Mouse (Mus musculus) hindbrain, embryonic 13.5 days (tissue): ENCODE data around the gene Lin28b. TPM values are rescaled to one million over a fixed set of nuclear protein-coding genes. Genes with fewer than 3 reads are reported as not detected.

Experiments
- ATAC-seq: fragments of 200-750 bp; cut with Nextera tagmentation; 2 replicates; pipeline ENCODE4 v1.8.0; 2017; ENCODE audit warnings: moderate TSS enrichment; ENCODE audit not compliant: low FRiP score
- H3K27ac ChIP-seq: fragments of 300-500 bp; sonication (generic); 2 replicates; pipeline ENCODE4 v1.5.1; 2015; ENCODE audit warnings: inconsistent platforms, mild to moderate bottlenecking, moderate library complexity
- H3K27me3 ChIP-seq: fragments of 300-500 bp; sonication (generic); 2 replicates; pipeline ENCODE4 v1.6.1; 2015; ENCODE audit warnings: mild to moderate bottlenecking, inconsistent platforms
- H3K36me3 ChIP-seq: fragments of 300-500 bp; sonication (generic); 2 replicates; pipeline ENCODE4 v1.6.1; 2015; ENCODE audit warnings: mild to moderate bottlenecking, inconsistent platforms
- H3K4me1 ChIP-seq: fragments of 300-500 bp; sonication (generic); replicated peaks from 2 replicates; pipeline ENCODE4 v1.6.1; 2015; ENCODE audit warnings: inconsistent platforms
- H3K4me2 ChIP-seq: fragments of 300-500 bp; sonication (generic); 2 replicates; pipeline ENCODE4 v1.6.1; 2015; ENCODE audit warnings: inconsistent platforms, mild to moderate bottlenecking, moderate library complexity
- H3K4me3 ChIP-seq: fragments of 300-500 bp; sonication (generic); 2 replicates; pipeline ENCODE4 v1.5.1; 2015; ENCODE audit warnings: mild to moderate bottlenecking, inconsistent platforms
- H3K9ac ChIP-seq: fragments of 300-500 bp; sonication (generic); 2 replicates; pipeline ENCODE4 v1.6.1; 2015; ENCODE audit warnings: mild to moderate bottlenecking, inconsistent platforms
- H3K9me3 ChIP-seq: fragments of 300-500 bp; sonication (generic); 2 replicates; pipeline ENCODE4 v1.6.1; 2016; ENCODE audit warnings: inconsistent platforms
- WGBS: fragments of 180-500 bp; shearing (Covaris S2); methylation state at CpG from one replicate; pipeline ENCODE4 v1.1.7; 2015; 5-methylcytosine and 5-hydroxymethylcytosine counted together
- polyA plus RNA-seq: library from polyadenylated mRNA; unstranded; fragments of >200 nt; fragmentation: Nextera tagmentation; extraction: Ambion mirVana; gene quantifications from 2 replicates; pipeline ENCODE4 v1.2.1, GENCODE M21; 2015

Gene Lin28b
- 10.0 and 10.5 TPM in 2 replicates for polyA plus RNA-seq

DNA sequence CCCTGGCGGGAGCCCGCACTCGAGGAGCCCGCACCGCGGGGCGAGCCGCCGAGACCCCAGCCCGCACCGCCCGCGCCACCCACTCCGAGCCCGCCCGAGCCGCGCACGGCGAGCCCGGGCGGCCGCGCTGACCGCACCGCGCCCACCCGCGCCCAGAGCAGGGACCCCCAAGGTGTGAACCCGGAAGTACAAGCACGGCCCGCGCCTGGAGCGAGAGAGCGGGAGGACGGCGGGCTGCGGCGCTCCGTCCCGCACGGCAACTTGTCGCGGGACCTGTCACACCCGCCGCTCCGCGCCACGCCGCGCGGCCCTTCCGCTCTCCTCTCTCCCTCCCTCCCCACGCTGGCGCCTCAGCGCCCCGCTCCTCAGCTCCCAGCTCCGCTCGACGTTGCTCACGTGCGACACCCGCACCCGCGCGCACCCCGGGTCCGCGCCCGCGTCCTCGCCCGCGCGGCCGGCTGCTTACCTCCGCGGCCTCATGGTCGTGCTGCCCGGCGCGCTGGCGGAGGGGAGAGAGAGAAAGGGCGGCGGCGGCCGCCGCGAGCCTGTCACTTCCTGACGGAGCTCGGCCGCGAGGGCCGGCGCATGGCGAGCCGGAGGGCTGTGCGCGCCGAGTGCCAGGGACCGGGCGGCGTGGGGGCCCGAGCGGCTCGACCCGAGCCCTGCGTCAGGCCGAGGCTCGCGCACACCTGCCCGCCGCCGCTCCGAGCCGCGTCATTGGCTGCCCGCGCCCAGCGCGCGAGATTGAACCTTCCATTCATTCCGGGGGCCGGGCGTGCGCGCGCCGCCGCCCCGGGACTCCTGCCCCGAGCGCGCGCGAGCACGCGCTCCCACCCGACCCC, at the start of gene Lin28b:
Gene Lin28b, minus strand, starts transcription at position 635 of the 842 bp plus-strand sequence.
- no peaks in the 10 kb centered on the region for H3K4me1 ChIP-seq
- ATAC-seq: peak; percentile 95
- peak within 1 kb of the TSS; percentile 70 for H3K4me3 ChIP-seq
- H3K4me2 ChIP-seq: peak within 1 kb of the TSS; percentile 70
- H3K27ac ChIP-seq: peak within 1 kb of the TSS; percentile 97
- H3K27me3 ChIP-seq: no peaks in the 10 kb centered on the region
- WGBS: under 1% methylated on average over 108 of the region's 139 CpGs
- H3K9me3 ChIP-seq: no peaks in the 10 kb centered on the region
- H3K9ac ChIP-seq: peak within 1 kb of the TSS; percentile 82
- no peaks in the 10 kb centered on the region for H3K36me3 ChIP-seq

DNA sequence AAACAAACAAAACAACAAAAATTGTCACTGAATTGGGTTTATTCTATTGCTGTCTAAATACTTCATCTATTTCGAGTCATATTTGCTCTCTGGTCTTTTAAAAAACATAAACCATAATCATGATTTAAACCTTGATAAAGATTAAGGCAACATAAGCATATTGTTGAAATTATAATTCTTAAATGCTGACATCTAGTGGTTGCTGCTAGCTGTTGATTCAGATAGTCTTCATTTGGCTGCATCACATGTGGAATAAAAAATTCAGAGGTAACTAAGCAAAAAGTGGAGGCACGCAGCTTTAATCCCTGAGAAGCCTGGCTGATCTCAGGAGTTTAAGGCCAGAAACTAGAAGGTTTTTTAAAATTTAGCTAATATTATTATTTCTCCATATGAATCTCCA, 25.6 kb upstream of the Lin28b start:
- Histone ChIP-seq H3K9me3 (no peaks in the 10 kb centered on the region), H3K9ac (no peak overlapping the region), H3K4me3 (no peak overlapping the region), H3K4me1 (no peaks in the 10 kb centered on the region), H3K4me2 (no peak overlapping the region), H3K36me3 (no peaks in the 10 kb centered on the region), H3K27ac (no peak overlapping the region), H3K27me3 (no peaks in the 10 kb centered on the region)
- ATAC-seq: no peak
- 77% methylated on average over 2 of the region's 2 CpGs for WGBS

DNA sequence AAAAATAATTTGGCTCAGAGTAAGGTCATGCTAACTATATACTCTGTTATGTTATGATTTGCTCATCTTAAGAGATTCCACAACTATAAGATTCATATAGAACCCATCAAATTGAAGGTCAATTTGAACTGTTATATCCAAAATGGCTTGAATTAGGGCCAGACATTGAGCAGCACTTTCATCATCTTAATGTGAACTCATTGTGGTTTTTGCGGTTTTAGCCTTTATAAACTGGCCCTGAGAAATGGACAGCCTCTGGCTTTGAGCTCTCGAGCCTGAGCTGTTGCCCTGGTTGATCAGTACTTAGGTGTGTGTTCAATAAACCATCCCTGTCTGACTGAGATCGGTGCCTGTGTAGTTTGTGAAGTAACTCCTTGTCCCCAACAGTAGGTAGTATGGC, 24.5 kb upstream of the Lin28b start:
- Histone ChIP-seq H3K9ac (no peak overlapping the region), H3K4me1 (no peaks in the 10 kb centered on the region), H3K4me2 (no peak overlapping the region), H3K27me3 (no peaks in the 10 kb centered on the region), H3K36me3 (no peaks in the 10 kb centered on the region), H3K9me3 (no peaks in the 10 kb centered on the region), H3K27ac (no peak overlapping the region), H3K4me3 (no peak overlapping the region)
- 94% methylated on average over 3 of the region's 3 CpGs for WGBS
- ATAC-seq: no peak

- no peak overlapping the region for H3K4me3 ChIP-seq
- no peak for ATAC-seq
- H3K36me3 ChIP-seq: no peaks in the 10 kb centered on the region
- no peak overlapping the region for H3K4me2 ChIP-seq
- H3K4me1 ChIP-seq: no peaks in the 10 kb centered on the region
- H3K9me3 ChIP-seq: no peaks in the 10 kb centered on the region
- no peak overlapping the region for H3K9ac ChIP-seq
- WGBS: 91% methylated on average over 1 of the region's 1 CpGs
- no peaks in the 10 kb centered on the region for H3K27me3 ChIP-seq
- H3K27ac ChIP-seq: no peak overlapping the region
These were observed 14.1 kb upstream of the Lin28b start for GRCm38 (mm10) chr10:45500259-45500658.

GRCm38 (mm10) chr10:45486603-45486946, 380 bp upstream of the Lin28b start:
- Histone ChIP-seq H3K27ac (peak overlapping the region; percentile 97), H3K9ac (peak overlapping the region; percentile 82), H3K4me3 (peak overlapping the region; percentile 70), H3K4me2 (peak overlapping the region; percentile 70), H3K4me1 (no peaks in the 10 kb centered on the region), H3K27me3 (no peaks in the 10 kb centered on the region), H3K36me3 (no peaks in the 10 kb centered on the region), H3K9me3 (no peaks in the 10 kb centered on the region)
- ATAC-seq: no peak
- under 1% methylated on average over 40 of the region's 40 CpGs for WGBS

- H3K27ac ChIP-seq: peak overlapping the region; percentile 97
- H3K27me3 ChIP-seq: no peaks in the 10 kb centered on the region
- H3K4me2 ChIP-seq: peak overlapping the region; percentile 70
- no peaks in the 10 kb centered on the region for H3K36me3 ChIP-seq
- peak overlapping the region; percentile 70 for H3K4me3 ChIP-seq
- no peaks in the 10 kb centered on the region for H3K9me3 ChIP-seq
- no peak for ATAC-seq
- WGBS: under 1% methylated on average over 32 of the region's 32 CpGs
- no peaks in the 10 kb centered on the region for H3K4me1 ChIP-seq
- H3K9ac ChIP-seq: peak overlapping the region; percentile 82
These were observed 902 bp downstream of the Lin28b start for GRCm38 (mm10) chr10:45485226-45485760.

DNA sequence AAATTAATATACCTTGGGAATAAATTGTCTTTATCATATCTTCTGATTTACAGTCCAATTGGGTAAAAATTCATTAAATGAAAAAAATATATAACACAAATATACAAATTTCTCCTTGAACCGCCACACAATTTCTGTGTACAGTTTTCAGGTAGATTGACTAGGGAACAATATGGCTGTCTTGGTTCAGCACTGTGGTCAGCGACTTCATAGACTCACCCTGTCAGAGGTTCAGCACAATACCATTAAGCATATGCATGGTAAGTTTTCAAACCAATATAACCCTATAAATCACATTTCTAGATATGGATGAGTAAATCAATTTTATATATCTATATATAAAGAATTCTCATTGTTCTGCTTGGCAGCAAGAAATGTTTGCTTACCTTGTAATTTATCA, 3.0 kb downstream of the Lin28b start:
- Histone ChIP-seq H3K9ac (no peak overlapping the region), H3K4me1 (no peaks in the 10 kb centered on the region), H3K36me3 (no peaks in the 10 kb centered on the region), H3K27ac (no peak overlapping the region), H3K4me2 (no peak overlapping the region), H3K4me3 (no peak overlapping the region), H3K9me3 (no peaks in the 10 kb centered on the region), H3K27me3 (no peaks in the 10 kb centered on the region)
- WGBS: 62% methylated on average over 2 of the region's 2 CpGs
- no peak for ATAC-seq

DNA sequence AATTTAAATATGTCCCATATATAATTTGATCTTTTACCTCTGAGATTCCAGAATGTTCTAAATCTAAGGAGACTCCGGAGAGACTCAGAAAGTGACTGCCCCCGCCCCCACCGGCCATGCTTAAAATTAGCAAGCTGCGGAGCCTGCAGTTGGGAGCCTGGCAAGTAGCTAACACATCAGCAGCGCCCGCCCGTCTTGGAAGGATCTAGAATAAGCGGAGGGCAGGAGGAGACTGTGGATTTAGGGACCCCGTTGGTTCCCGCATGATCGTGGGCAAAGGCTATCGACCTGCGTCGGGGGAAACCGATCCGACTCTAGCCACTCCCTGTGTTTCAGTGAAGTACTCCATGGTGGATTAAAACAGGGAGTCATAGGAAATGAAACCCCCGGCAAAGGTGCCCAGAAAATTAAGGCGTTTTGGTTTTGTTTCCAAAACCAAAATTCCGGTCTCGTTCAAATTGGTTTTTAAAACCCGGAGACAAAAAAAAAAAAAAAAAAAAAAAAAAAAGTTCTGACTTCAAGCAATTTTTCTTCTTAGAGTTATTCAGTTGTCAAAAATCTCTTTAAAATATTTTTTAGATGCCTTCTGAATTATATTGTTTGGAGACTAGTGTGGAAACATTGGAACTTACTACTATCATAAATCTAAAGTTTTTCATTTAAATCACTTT, 12.4 kb downstream of the Lin28b start:
- no peaks in the 10 kb centered on the region for H3K36me3 ChIP-seq
- peak overlapping the region; percentile 46 for H3K4me2 ChIP-seq
- peak overlapping the region; percentile 51; the same call in 1 of the 2 replicates for H3K9ac ChIP-seq
- peaks cover 17% of the 10 kb centered on the region for H3K27me3 ChIP-seq
- ATAC-seq: no peak
- WGBS: 2% methylated on average over 21 of the region's 21 CpGs
- peaks cover 27% of the 10 kb centered on the region for H3K4me1 ChIP-seq
- H3K9me3 ChIP-seq: no peaks in the 10 kb centered on the region
- H3K4me3 ChIP-seq: peak overlapping the region; percentile 28
- no peak overlapping the region for H3K27ac ChIP-seq

GRCm38 (mm10) chr10:45473143-45473484, 13.1 kb downstream of the Lin28b start:
- no peak overlapping the region for H3K9ac ChIP-seq
- H3K27me3 ChIP-seq: peaks cover 17% of the 10 kb centered on the region
- WGBS: 2% methylated on average over 5 of the region's 5 CpGs
- peak overlapping the region; percentile 46 for H3K4me2 ChIP-seq
- no peak for ATAC-seq
- H3K27ac ChIP-seq: no peak overlapping the region
- peaks cover 32% of the 10 kb centered on the region for H3K4me1 ChIP-seq
- no peaks in the 10 kb centered on the region for H3K36me3 ChIP-seq
- no peaks in the 10 kb centered on the region for H3K9me3 ChIP-seq
- H3K4me3 ChIP-seq: no peak overlapping the region; the same call in 1 of the 2 replicates

- no peak overlapping the region for H3K27ac ChIP-seq
- H3K27me3 ChIP-seq: peaks cover 17% of the 10 kb centered on the region
- H3K9ac ChIP-seq: no peak overlapping the region
- no peak overlapping the region for H3K4me3 ChIP-seq
- ATAC-seq: no peak
- H3K36me3 ChIP-seq: no peaks in the 10 kb centered on the region
- WGBS: 13% methylated on average over 6 of the region's 6 CpGs
- peak overlapping the region; percentile 46 for H3K4me2 ChIP-seq
- no peaks in the 10 kb centered on the region for H3K9me3 ChIP-seq
- H3K4me1 ChIP-seq: peaks cover 35% of the 10 kb centered on the region
These were observed 13.6 kb downstream of the Lin28b start for GRCm38 (mm10) chr10:45472431-45473142.

DNA sequence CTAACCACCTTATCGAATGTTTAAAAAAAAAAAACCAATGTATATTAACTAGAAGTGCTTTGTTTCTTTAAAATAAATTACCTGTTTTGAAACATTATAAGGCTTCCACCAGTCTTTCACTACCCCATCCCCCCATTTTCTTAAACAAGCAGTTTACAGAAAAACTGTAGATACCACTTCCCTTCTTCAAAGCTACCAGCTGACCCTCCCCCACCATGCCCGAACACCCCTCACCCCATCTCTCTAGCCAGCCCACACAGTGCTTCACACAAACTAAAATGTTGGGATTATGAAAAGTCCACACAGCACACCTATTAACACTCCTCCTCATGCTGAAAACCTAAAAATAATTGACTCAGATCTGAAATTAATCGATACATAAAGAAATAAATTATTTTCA, 14.9 kb downstream of the Lin28b start:
- peaks cover 17% of the 10 kb centered on the region for H3K27me3 ChIP-seq
- peaks cover 35% of the 10 kb centered on the region for H3K4me1 ChIP-seq
- no peaks in the 10 kb centered on the region for H3K9me3 ChIP-seq
- no peak overlapping the region for H3K27ac ChIP-seq
- ATAC-seq: no peak
- no peak overlapping the region for H3K9ac ChIP-seq
- 29% methylated on average over 3 of the region's 3 CpGs for whole genome bisulfite sequencing
- peak overlapping the region; percentile 68 for H3K4me2 ChIP-seq
- H3K4me3 ChIP-seq: no peak overlapping the region
- no peaks in the 10 kb centered on the region for H3K36me3 ChIP-seq

- Histone ChIP-seq H3K4me2 (peak overlapping the region; percentile 68), H3K9me3 (no peaks in the 10 kb centered on the region), H3K4me3 (peak overlapping the region; percentile 49), H3K4me1 (peaks cover 35% of the 10 kb centered on the region), H3K27ac (no peak overlapping the region; the same call in 1 of the 2 replicates), H3K9ac (peak overlapping the region; percentile 64), H3K36me3 (no peaks in the 10 kb centered on the region), H3K27me3 (peaks cover 17% of the 10 kb centered on the region)
- ATAC-seq: peak; percentile 72
- 2% methylated on average over 13 of the region's 13 CpGs for WGBS
These were observed 16.0 kb downstream of the Lin28b start for GRCm38 (mm10) chr10:45470079-45470739.
